ENCODE assay signal across 28 mouse cellular contexts in genomic region chr16:68425276-68425675, GRCm38 (mm10).
"Had no signal": no experiment of that assay in that cellular context is flagged by ENCODE, and none has a peak within 500 bp of the region (broad histone marks: within the 10 kb centered on the region; RNA-seq: fewer than 3 reads in every experiment).

No protein-coding gene starts in this region.

- H3K9me3 ChIP-seq: limb, embryonic 10.5 days; limb, embryonic 12.5 days; limb, embryonic 13.5 days; limb, embryonic 15.5 days; liver, embryonic 12.5 days; liver, embryonic 13.5 days; liver, embryonic 15.5 days; lung, embryonic 15.5 days; megakaryocyte, embryonic 14.5 days; midbrain, embryonic 10.5 days; midbrain, embryonic 12.5 days; midbrain, embryonic 13.5 days; midbrain, embryonic 15.5 days; neural tube, embryonic 12.5 days had no signal

- H3K36me3 ChIP-seq: limb, embryonic 10.5 days; limb, embryonic 12.5 days; limb, embryonic 13.5 days; limb, embryonic 15.5 days; liver, embryonic 12.5 days; liver, embryonic 13.5 days; liver, embryonic 15.5 days; lung, embryonic 15.5 days; midbrain, embryonic 10.5 days; midbrain, embryonic 12.5 days; midbrain, embryonic 13.5 days; midbrain, embryonic 15.5 days; neural tube, embryonic 12.5 days had no signal

- H3K4me3 ChIP-seq: limb, embryonic 10.5 days; limb, embryonic 12.5 days; limb, embryonic 13.5 days; limb, embryonic 15.5 days; liver, embryonic 12.5 days; liver, embryonic 13.5 days; liver, embryonic 15.5 days; lung, embryonic 15.5 days; megakaryocyte, embryonic 14.5 days; midbrain, embryonic 10.5 days; midbrain, embryonic 12.5 days; midbrain, embryonic 13.5 days; midbrain, embryonic 15.5 days; myocyte; neural tube, embryonic 12.5 days had no signal

- H3K27ac ChIP-seq: limb, embryonic 10.5 days; limb, embryonic 12.5 days; limb, embryonic 13.5 days; limb, embryonic 15.5 days; liver, embryonic 12.5 days; liver, embryonic 13.5 days; liver, embryonic 14.5 days; liver, embryonic 15.5 days; lung, embryonic 15.5 days; macrophage; midbrain, embryonic 10.5 days; midbrain, embryonic 12.5 days; midbrain, embryonic 13.5 days; midbrain, embryonic 15.5 days; neural tube, embryonic 12.5 days had no signal

- DNase-seq: left cerebral cortex, postnatal 4 days; liver; liver, embryonic 13.5 days; liver, postnatal 0 days; lung, adult 18-20 months; lung, adult 2 months; lung, embryonic 14.5 days; lung, postnatal 10 days; lung, postnatal 14 days; lung, postnatal 36 days; lung, postnatal 4 days; midbrain, embryonic 14.5 days had no signal

- H3K4me1 ChIP-seq: limb, embryonic 10.5 days; limb, embryonic 12.5 days; limb, embryonic 13.5 days; limb, embryonic 15.5 days; liver, embryonic 12.5 days; liver, embryonic 13.5 days; liver, embryonic 15.5 days; lung, embryonic 15.5 days; megakaryocyte, embryonic 14.5 days; midbrain, embryonic 10.5 days; midbrain, embryonic 12.5 days; midbrain, embryonic 13.5 days; midbrain, embryonic 15.5 days; neural tube, embryonic 12.5 days had no signal

- H3K27me3 ChIP-seq: limb, embryonic 12.5 days; limb, embryonic 13.5 days; limb, embryonic 15.5 days; liver, embryonic 12.5 days; liver, embryonic 13.5 days; liver, embryonic 15.5 days; lung, embryonic 15.5 days; megakaryocyte, embryonic 14.5 days; midbrain, embryonic 12.5 days; midbrain, embryonic 13.5 days; midbrain, embryonic 15.5 days; neural tube, embryonic 12.5 days had no signal

- H3K9ac ChIP-seq: limb, embryonic 12.5 days; limb, embryonic 13.5 days; limb, embryonic 15.5 days; liver, embryonic 12.5 days; liver, embryonic 13.5 days; liver, embryonic 14.5 days; liver, embryonic 15.5 days; liver, postnatal 0 days; lung, embryonic 14.5 days; lung, embryonic 15.5 days; midbrain, embryonic 12.5 days; midbrain, embryonic 13.5 days; midbrain, embryonic 15.5 days; neural tube, embryonic 12.5 days had no signal
